Mouse (Mus musculus) 416B (cell line): Measurements from ENCODE around the gene Itgb2.

Source experiments
- DNase-seq: peaks from one replicate; pipeline ENCODE4 v3.0.0; 2011; ENCODE audit warnings: low read depth

The Itgb2 gene

GRCm38 (mm10) chr10:77530140-77530539 is at the start of gene Itgb2:
Gene Itgb2, plus strand, starts transcription at chr10:77530252.
- DNase-seq: peak; percentile 81

- DNase-seq: no peak
Observed at GRCm38 (mm10) chr10:77481814-77482213, 48.2 kb upstream of the Itgb2 start.

- DNase-seq: no peak
Observed at GRCm38 (mm10) chr10:77484205-77484935, 45.7 kb upstream of the Itgb2 start.

GRCm38 (mm10) chr10:77485786-77486185 is 44.3 kb upstream of the Itgb2 start:
- DNase-seq: no peak

GRCm38 (mm10) chr10:77488168-77488567 is 41.9 kb upstream of the Itgb2 start:
- no peak for DNase-seq

GRCm38 (mm10) chr10:77491585-77491984 is 38.5 kb upstream of the Itgb2 start:
- no peak for DNase-seq

- no peak for DNase-seq
Observed at GRCm38 (mm10) chr10:77492885-77493284, 37.2 kb upstream of the Itgb2 start.

- DNase-seq: no peak
Observed at GRCm38 (mm10) chr10:77497185-77497584, 32.9 kb upstream of the Itgb2 start.

- no peak for DNase-seq
Observed at GRCm38 (mm10) chr10:77498254-77498653, 31.8 kb upstream of the Itgb2 start.

GRCm38 (mm10) chr10:77500636-77501035 is 29.4 kb upstream of the Itgb2 start:
- no peak for DNase-seq

- DNase-seq: no peak
Observed at GRCm38 (mm10) chr10:77502967-77503922, 26.8 kb upstream of the Itgb2 start.

GRCm38 (mm10) chr10:77504143-77504542 is 25.9 kb upstream of the Itgb2 start:
- no peak for DNase-seq

- no peak for DNase-seq
Observed at GRCm38 (mm10) chr10:77506526-77506925, 23.5 kb upstream of the Itgb2 start.

GRCm38 (mm10) chr10:77506961-77507577 is 23.0 kb upstream of the Itgb2 start:
- DNase-seq: no peak

- DNase-seq: no peak
Observed at GRCm38 (mm10) chr10:77507779-77508178, 22.3 kb upstream of the Itgb2 start.

GRCm38 (mm10) chr10:77508744-77509143 is 21.3 kb upstream of the Itgb2 start:
- no peak for DNase-seq

GRCm38 (mm10) chr10:77509403-77510187 is 20.5 kb upstream of the Itgb2 start:
- peak; percentile 74 for DNase-seq

GRCm38 (mm10) chr10:77510225-77510982 is 19.6 kb upstream of the Itgb2 start:
- DNase-seq: no peak

GRCm38 (mm10) chr10:77515385-77516348 is 14.4 kb upstream of the Itgb2 start, which contains the start of gene Fam207a:
Gene Fam207a, minus strand, starts transcription at chr10:77515785.
- peak; percentile 92 for DNase-seq
